Mouse (Mus musculus) testis, adult 10 weeks (tissue): Measurements from ENCODE around the gene Ngrn. TPM values are rescaled to one million over a fixed set of nuclear protein-coding genes. Genes with fewer than 3 reads are reported as not detected.

Experiments used
- polyA plus RNA-seq: library from polyadenylated mRNA; stranded (reverse); fragments of 350-450 nt; fragmentation: Illumina TruSeq; extraction: RNeasy Lipid Tissue Mini Kit (QIAGEN cat#74804); gene quantifications from one replicate; pipeline ENCODE4 v1.2.3, GENCODE M21; 2014; ENCODE audit warnings: low read depth, low replicate concordance

The Ngrn gene
- 5.7 TPM for polyA plus RNA-seq

DNA sequence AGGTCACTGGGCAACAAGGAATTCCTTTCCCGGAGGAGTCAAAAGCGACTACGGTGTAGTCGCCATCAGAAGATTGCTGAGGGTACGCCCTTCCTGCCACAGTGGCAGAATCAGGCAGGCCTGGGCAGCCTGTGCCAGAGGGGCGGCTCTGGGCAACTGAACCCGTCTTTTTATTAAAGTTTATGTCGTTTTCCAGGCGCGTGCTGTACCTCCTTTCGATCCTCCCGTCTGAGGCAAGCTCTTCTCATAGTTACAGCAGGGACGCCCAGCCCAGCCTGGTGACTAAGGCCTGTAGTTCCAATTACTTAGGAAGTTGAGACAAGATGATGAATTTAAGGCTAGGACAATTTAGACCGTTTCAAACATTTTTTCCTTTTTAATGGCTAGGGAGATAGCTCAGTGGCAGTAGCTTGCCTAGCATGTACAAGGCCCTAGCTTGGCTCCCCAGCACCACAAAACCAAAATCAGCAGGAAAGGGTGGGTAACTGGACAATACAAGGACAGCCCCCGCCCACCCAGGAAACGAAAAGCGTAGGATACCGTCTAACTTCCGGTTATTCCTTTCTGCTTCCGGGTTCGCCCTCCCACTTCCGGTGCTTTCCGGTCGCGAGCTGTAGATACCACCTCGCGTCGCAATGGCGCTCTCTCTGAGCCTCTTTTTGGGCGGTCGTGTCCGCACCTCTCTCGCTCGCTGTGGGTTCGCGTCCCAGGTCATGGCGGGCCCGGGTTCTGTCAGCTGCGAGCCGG, at the start of gene Ngrn:
Ngrn (plus strand) TSS at position 591 of the 747 bp plus-strand sequence.

DNA sequence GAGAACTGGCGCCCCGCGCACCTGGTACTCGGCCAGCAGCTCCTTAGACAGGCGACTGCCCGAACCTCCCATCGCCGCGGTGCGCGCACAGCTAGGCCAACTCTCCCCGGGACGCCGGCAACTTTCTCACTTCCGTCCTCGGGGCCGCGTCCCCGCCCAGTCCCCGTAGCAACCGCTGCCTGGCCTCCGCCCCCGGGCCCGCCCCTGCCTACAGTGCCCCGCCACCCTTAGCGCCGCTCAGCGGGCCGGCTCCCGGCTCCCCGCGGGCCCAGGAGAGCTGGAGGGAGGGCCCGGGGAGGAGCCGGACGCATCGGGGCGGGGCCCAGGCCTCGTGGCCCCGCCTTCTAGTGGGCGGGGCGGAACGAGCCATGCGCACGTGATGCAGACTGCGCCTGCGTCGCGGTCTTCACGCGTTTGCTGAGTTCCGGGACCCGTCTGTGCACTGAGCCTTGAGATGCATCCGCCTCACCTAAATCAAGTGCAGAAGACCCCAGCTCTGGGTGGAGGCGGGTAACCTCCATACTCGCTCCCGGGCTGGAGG, 28.5 kb upstream of the Ngrn start, which contains the start of the genes Cib1 and Gdpgp1:
Cib1 (minus strand) TSS at position 325 of the 541 bp plus-strand sequence.
Gdpgp1 (plus strand) TSS at position 377 of the 541 bp plus-strand sequence.

GRCm38 (mm10) chr7:80246148-80246721, 14.8 kb upstream of the Ngrn start, which contains the start of gene Ttll13:
TSS of gene Ttll13 (plus strand) at chr7:80246376.

GRCm38 (mm10) chr7:80268897-80269750, 8.1 kb downstream of the Ngrn start, which contains the start of gene Vps33b:
TSS of gene Vps33b (plus strand) at chr7:80269649.

DNA sequence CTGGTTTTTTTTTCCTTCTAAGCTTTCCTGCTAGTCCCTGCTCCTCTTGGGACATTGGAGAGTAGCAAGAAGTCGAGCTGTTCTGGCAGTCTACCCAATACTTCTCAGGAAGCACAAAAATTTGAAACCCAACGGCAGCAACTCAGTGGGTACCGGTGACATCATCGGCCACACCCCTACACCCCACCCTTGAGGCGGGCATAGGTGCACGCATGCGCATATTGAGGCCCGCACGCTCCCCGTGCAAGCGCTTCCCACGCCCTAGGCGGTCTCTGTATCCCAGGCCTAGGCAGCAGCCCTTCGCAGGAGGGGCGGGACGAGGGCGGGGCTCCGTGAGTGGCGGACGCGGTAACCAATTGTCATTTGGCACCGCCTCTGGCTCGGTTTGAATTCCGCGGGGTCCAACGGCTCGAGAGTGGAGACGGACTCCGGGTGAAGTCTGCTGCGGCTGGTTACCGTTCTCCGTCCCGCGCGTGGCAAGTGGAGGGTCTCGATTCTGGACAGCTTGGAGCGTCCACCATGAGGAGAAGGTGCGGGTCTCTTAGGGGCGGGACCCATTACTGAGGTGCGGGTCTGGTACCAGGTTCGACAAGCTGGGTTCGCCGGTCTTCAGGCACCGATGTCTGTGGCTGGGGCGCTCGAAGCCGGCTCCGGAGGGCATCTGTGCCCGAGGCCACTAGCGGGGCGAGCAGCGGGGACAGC, 33.2 kb downstream of the Ngrn start, which contains the start of gene Prc1:
Prc1 (plus strand) TSS at position 389 of the 702 bp plus-strand sequence.

Other genes with a start within 250 kb of the Ngrn start
- 0.24 TPM for gene Zfp710, start 236.4 kb upstream of the Ngrn start, polyA plus RNA-seq
- 0.85 TPM for gene Idh2, start 145.8 kb upstream of the Ngrn start, polyA plus RNA-seq
- 0.67 TPM for gene Sema4b, start 74.4 kb upstream of the Ngrn start, polyA plus RNA-seq
- gene Cib1, start 28.4 kb upstream of the Ngrn start, polyA plus RNA-seq = 49.1 TPM
- gene Gdpgp1, start 28.4 kb upstream of the Ngrn start, polyA plus RNA-seq = 0.91 TPM
- 226 TPM for gene Ttll13, start 14.8 kb upstream of the Ngrn start, polyA plus RNA-seq
- 4.8 TPM for gene Vps33b, start 8.4 kb downstream of the Ngrn start, polyA plus RNA-seq
- 157 TPM for gene Prc1, start 33.2 kb downstream of the Ngrn start, polyA plus RNA-seq
- gene Rccd1, start 63.2 kb downstream of the Ngrn start, polyA plus RNA-seq = 4.5 TPM
- 1.2 TPM for gene Unc45a, start 79.8 kb downstream of the Ngrn start, polyA plus RNA-seq
- 5.7 TPM for gene Hddc3, start 81.9 kb downstream of the Ngrn start, polyA plus RNA-seq
- 14.6 TPM for gene Man2a2, start 110.2 kb downstream of the Ngrn start, polyA plus RNA-seq
- gene Fes, start 126.7 kb downstream of the Ngrn start, polyA plus RNA-seq = not detected
- gene Furin, start 144.2 kb downstream of the Ngrn start, polyA plus RNA-seq = 0.48 TPM